Mouse (Mus musculus): ENCODE results near the gene Tmtc2. TPM values are rescaled to one million over a fixed set of nuclear protein-coding genes. Genes with fewer than 3 reads are reported as not detected.

Tmtc2 gene
- polyA plus RNA-seq, 1 experiment from 2014 or later, result 10.9 TPM

GRCm38 (mm10) chr10:105489970-105490735, 84.1 kb downstream of the Tmtc2 start:
- Histone ChIP-seq H3K27me3 (0 out of 2 replicates have a peak, but pooled peaks cover 6% of the 10 kb centered on the region), H3K4me1 (peaks cover 12% of the 10 kb centered on the region; the same call in 1 of the 2 replicates), H3K4me3 (no peak overlapping the region), H3K27ac (replicated peaks) (no peak overlapping the region), H3K9ac (replicated peaks) (no peak overlapping the region), H3K4me2 (replicated peaks) (0 out of 2 replicates have a peak overlapping the region, but pooled peaks have one; percentile 11), H3K36me3 (no peaks in the 10 kb centered on the region), H3K9me3 (no peaks in the 10 kb centered on the region)
- ATAC-seq (ENCODE audit: low FRiP score, low read depth), result peak; percentile 86
- WGBS, result 53% methylated on average over 14 of the region's 14 CpGs

GRCm38 (mm10) chr10:105486977-105487376, 87.3 kb downstream of the Tmtc2 start:
- no peaks in the 10 kb centered on the region for H3K36me3 ChIP-seq
- no peak overlapping the region for H3K4me2 ChIP-seq (replicated peaks)
- H3K9me3 ChIP-seq, result no peaks in the 10 kb centered on the region
- 23% methylated on average over 4 of the region's 4 CpGs for WGBS
- no peak overlapping the region for H3K9ac ChIP-seq (replicated peaks)
- no peak overlapping the region for H3K4me3 ChIP-seq
- H3K4me1 ChIP-seq, result peaks cover 25% of the 10 kb centered on the region
- ATAC-seq (ENCODE audit: low FRiP score, low read depth), result no peak
- no peak overlapping the region for H3K27ac ChIP-seq (replicated peaks)
- peaks cover 15% of the 10 kb centered on the region for H3K27me3 ChIP-seq

GRCm38 (mm10) chr10:105484355-105485094, 89.7 kb downstream of the Tmtc2 start:
- Histone ChIP-seq H3K4me3 (no peak overlapping the region), H3K9me3 (no peaks in the 10 kb centered on the region), H3K36me3 (no peaks in the 10 kb centered on the region), H3K27me3 (peaks cover 17% of the 10 kb centered on the region), H3K9ac (replicated peaks) (no peak overlapping the region), H3K4me2 (replicated peaks) (no peak overlapping the region), H3K4me1 (peaks cover 26% of the 10 kb centered on the region), H3K27ac (replicated peaks) (no peak overlapping the region)
- WGBS, result 35% methylated on average over 2 of the region's 2 CpGs
- peak; percentile 92 for ATAC-seq (ENCODE audit: low FRiP score, low read depth)

- H3K9ac ChIP-seq (replicated peaks), result no peak overlapping the region
- H3K27me3 ChIP-seq, result peaks cover 14% of the 10 kb centered on the region
- H3K4me2 ChIP-seq (replicated peaks), result no peak overlapping the region
- peaks cover 18% of the 10 kb centered on the region for H3K4me1 ChIP-seq
- no peak overlapping the region for H3K27ac ChIP-seq (replicated peaks)
- H3K4me3 ChIP-seq, result no peak overlapping the region
- ATAC-seq (ENCODE audit: low FRiP score, low read depth), result no peak
- WGBS, result 60% methylated on average over 11 of the region's 11 CpGs
- H3K9me3 ChIP-seq, result no peaks in the 10 kb centered on the region
- H3K36me3 ChIP-seq, result no peaks in the 10 kb centered on the region
Measured at GRCm38 (mm10) chr10:105479771-105480170, 94.5 kb downstream of the Tmtc2 start.

DNA sequence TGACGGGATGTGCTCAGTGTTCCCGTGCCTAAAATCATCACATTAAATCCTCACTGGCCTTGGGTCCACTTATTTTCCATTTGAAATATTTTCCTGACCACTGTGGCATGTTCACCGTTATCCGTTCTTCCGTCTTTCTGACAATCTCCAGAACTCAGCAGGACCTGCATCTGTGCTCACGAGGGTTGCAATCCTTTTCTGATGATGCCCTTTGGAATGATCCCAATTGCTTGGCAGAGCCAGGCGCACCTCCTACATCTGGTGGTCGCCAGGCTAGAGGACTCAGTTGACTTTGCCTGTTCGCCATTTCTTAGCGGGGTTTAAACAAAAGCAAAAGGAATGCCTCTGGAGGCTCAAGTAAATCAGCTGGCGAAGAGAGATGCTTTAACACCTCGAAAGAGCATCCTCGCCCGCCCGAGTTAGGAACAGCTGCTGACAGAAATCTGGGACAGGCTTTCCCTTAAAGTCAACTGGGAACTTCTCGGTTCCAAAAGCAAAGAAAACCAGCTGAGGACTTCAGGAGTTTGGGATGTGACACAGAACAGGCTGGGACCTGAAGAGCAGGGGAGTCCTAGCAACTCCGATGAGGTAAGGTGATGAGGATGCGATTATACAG, 96.5 kb downstream of the Tmtc2 start:
- no peak for ATAC-seq (ENCODE audit: low FRiP score, low read depth)
- Histone ChIP-seq H3K4me1 (peaks cover 9% of the 10 kb centered on the region), H3K9me3 (no peaks in the 10 kb centered on the region), H3K4me3 (no peak overlapping the region), H3K27ac (replicated peaks) (no peak overlapping the region), H3K4me2 (replicated peaks) (no peak overlapping the region), H3K36me3 (no peaks in the 10 kb centered on the region), H3K27me3 (peaks cover 11% of the 10 kb centered on the region), H3K9ac (replicated peaks) (no peak overlapping the region)
- 89% methylated on average over 18 of the region's 18 CpGs for WGBS

DNA sequence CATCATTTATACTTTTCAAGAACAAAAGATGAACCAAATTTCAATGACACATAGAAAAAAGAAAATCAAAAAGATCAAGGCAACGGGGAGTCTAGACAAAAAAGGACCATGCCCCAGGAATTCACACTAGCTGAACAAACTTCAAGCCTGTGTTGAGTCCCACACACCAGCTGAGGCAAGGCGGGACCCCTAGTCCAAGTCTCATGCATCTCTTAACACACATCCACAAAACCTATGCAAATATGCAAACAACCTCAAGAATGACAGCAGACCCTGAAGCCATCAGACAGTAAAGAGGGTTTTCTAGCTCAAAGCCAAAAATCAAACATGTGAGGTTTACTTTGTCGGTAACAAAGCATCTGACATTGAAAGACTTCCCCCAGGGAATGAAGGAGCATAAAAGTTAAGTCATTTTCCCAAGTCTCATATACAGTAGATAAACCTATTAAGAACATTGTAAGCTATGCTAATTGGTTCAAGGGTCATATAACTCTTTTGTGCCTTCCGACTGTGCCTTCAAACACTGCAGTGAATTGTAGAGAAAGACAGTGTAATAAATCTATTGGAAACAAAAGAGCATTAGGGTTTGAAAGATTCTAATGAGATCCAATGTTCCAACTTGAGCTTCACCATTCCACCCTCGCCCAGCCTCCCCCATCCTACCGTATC, 100.0 kb downstream of the Tmtc2 start:
- H3K4me3 ChIP-seq, result no peak overlapping the region
- 70% methylated on average over 6 of the region's 6 CpGs for WGBS
- H3K27me3 ChIP-seq, result no peaks in the 10 kb centered on the region
- no peaks in the 10 kb centered on the region for H3K36me3 ChIP-seq
- H3K9me3 ChIP-seq, result no peaks in the 10 kb centered on the region
- H3K4me2 ChIP-seq (replicated peaks), result no peak overlapping the region
- H3K4me1 ChIP-seq, result no peaks in the 10 kb centered on the region
- no peak overlapping the region for H3K9ac ChIP-seq (replicated peaks)
- H3K27ac ChIP-seq (replicated peaks), result no peak overlapping the region
- ATAC-seq (ENCODE audit: low FRiP score, low read depth), result no peak

DNA sequence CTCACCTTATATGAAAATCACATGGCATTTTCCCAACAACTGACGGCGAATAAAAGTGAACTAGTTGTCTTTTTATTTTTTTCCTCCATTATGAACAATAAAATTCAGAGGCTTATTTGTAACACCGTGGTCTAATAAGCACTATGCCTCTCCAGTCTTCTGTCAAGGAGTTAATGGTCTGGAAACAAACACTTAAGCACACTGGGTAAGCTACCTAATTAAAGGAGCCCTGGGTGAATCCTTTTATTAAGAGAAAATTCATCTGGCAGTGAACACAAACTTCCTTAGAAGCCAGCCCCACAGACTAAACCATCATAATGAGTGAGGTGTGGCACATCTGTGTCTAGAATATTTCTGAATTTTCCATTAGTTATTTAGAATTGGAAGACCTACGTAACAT, 109.9 kb downstream of the Tmtc2 start:
- Histone ChIP-seq H3K9ac (replicated peaks) (no peak overlapping the region), H3K27ac (replicated peaks) (no peak overlapping the region), H3K4me3 (no peak overlapping the region), H3K4me2 (replicated peaks) (no peak overlapping the region), H3K36me3 (no peaks in the 10 kb centered on the region), H3K9me3 (no peaks in the 10 kb centered on the region), H3K27me3 (no peaks in the 10 kb centered on the region), H3K4me1 (no peaks in the 10 kb centered on the region)
- 78% methylated on average over 4 of the region's 4 CpGs for WGBS
- ATAC-seq (ENCODE audit: low FRiP score, low read depth), result 0 out of 2 replicates have a peak, but pooled peaks have one; percentile 23

DNA sequence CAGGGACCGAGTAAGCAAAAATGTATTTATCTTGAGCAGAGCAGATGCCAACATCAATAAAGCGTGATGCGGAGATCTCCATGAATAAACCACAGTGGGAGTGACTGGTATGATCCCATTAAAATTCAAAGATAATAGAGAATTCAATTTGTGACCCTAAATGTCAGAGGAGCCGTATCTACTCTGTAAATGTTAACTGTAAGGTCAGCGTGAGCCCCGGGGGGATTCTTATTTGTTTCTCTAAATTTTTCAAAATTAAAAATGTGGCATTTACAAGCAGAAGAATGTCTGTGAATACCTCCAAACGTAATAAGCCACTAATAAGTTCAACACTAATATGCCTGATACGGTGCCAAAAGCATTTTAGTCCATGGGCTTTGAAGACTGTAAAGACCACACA, 120.8 kb downstream of the Tmtc2 start:
- ATAC-seq (ENCODE audit: low FRiP score, low read depth), result no peak
- H3K4me1 ChIP-seq, result no peaks in the 10 kb centered on the region
- WGBS, result 77% methylated on average over 8 of the region's 8 CpGs

DNA sequence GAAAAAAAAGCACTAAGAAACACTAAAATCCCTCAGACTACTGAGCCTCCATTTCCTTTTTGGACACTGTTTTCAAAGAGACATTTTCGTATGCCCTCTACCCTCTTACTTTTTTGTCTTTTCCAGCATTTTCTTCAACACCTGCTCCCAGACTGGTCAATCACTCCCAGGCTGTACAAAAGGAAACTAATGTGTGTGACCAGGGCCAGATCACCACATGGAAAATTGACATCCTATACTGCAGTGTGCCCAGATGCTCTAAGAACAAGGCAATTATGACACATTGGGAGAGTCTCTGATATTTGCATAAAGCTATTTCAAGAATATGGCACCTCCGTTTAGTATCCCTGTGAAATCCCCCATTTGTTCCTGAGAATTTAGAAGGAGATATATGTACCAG, 127.1 kb downstream of the Tmtc2 start:
- H3K36me3 ChIP-seq, result no peaks in the 10 kb centered on the region
- H3K27ac ChIP-seq (replicated peaks), result no peak overlapping the region
- H3K9me3 ChIP-seq, result no peaks in the 10 kb centered on the region
- H3K4me1 ChIP-seq, result no peaks in the 10 kb centered on the region
- H3K27me3 ChIP-seq, result no peaks in the 10 kb centered on the region
- H3K9ac ChIP-seq (replicated peaks), result no peak overlapping the region
- 92% methylated on average over 2 of the region's 2 CpGs for WGBS
- peak; percentile 49; the same call in 1 of the 2 replicates for ATAC-seq (ENCODE audit: low FRiP score, low read depth)
- no peak overlapping the region for H3K4me3 ChIP-seq
- H3K4me2 ChIP-seq (replicated peaks), result no peak overlapping the region

More for the DNA sequence above, 120.8 kb downstream of the Tmtc2 start:
- Histone ChIP-seq H3K9ac (replicated peaks) (no peak overlapping the region), H3K27ac (replicated peaks) (no peak overlapping the region), H3K4me2 (replicated peaks) (no peak overlapping the region), H3K9me3 (no peaks in the 10 kb centered on the region), H3K4me3 (no peak overlapping the region), H3K36me3 (no peaks in the 10 kb centered on the region), H3K27me3 (no peaks in the 10 kb centered on the region)

DNA sequence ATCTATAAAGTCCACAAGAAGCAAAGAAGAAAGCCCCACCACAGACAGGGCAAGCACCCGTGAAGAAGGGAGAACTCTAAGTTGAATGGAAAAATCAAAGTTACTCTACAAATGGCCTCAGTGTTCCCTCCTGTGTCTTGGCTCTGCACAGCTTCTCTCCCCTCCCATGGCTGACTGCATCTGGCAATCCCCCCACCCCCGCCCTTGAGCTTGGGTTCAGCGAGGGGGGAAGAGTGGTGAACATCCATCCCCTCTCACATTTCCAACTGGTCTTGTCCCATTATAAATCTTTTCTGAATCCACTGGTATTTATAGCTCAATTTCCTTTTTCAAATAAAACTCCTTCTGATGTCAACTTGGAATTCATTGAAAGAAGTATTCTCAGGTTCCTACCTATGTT, 129.9 kb downstream of the Tmtc2 start:
- Histone ChIP-seq H3K27ac (replicated peaks) (no peak overlapping the region), H3K9ac (replicated peaks) (no peak overlapping the region), H3K4me3 (no peak overlapping the region), H3K4me2 (replicated peaks) (no peak overlapping the region), H3K27me3 (no peaks in the 10 kb centered on the region), H3K9me3 (no peaks in the 10 kb centered on the region), H3K36me3 (no peaks in the 10 kb centered on the region), H3K4me1 (no peaks in the 10 kb centered on the region)
- ATAC-seq (ENCODE audit: low FRiP score, low read depth), result no peak
- 83% methylated on average over 3 of the region's 3 CpGs for WGBS

DNA sequence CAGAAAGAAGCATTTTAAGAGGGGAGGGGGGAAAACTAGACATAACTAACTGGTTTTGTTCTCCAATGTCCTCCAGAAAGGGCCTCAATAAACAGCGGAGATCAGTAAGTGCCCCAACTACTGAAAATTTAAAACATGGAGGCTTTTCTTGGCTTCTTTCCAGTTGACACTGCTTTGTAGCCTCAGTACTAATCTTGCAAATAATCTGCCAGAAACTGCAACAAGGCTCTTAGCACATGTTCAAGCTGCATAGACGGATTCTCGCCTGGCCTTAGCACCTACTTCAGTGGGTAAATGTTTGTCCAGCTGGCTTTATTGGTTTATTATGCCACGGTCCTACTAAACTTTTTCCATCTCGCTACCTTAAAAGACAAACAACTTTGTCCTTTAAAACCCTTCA, 139.4 kb downstream of the Tmtc2 start:
- Histone ChIP-seq H3K4me3 (no peak overlapping the region), H3K9me3 (no peaks in the 10 kb centered on the region), H3K9ac (replicated peaks) (no peak overlapping the region), H3K27ac (replicated peaks) (no peak overlapping the region), H3K27me3 (no peaks in the 10 kb centered on the region), H3K4me1 (0 out of 2 replicates have a peak, but pooled peaks cover 3% of the 10 kb centered on the region), H3K36me3 (no peaks in the 10 kb centered on the region), H3K4me2 (replicated peaks) (no peak overlapping the region)
- ATAC-seq (ENCODE audit: low FRiP score, low read depth), result no peak
- 73% methylated on average over 5 of the region's 5 CpGs for WGBS

Data from midbrain, embryonic 12.5 days (tissue).